Mouse (Mus musculus): Measurements from ENCODE around the gene Bcas3.

Bcas3 gene

GRCm38 (mm10) chr11:85841211-85841681, 488.3 kb downstream of the Bcas3 start:
- no peak for DNase-seq (ENCODE audit: low spot score in 2 of 2)

GRCm38 (mm10) chr11:85841980-85842379, 489.0 kb downstream of the Bcas3 start:
- no peak for DNase-seq (ENCODE audit: low spot score in 2 of 2)

GRCm38 (mm10) chr11:85842596-85843346, 489.8 kb downstream of the Bcas3 start:
- DNase-seq (ENCODE audit: low spot score in 2 of 2), result no peak

- no peak for DNase-seq (ENCODE audit: low spot score in 2 of 2)
Observed at GRCm38 (mm10) chr11:85843347-85843692, 490.4 kb downstream of the Bcas3 start.

- peak; percentile 64 for DNase-seq (ENCODE audit: low spot score in 2 of 2)
Observed at GRCm38 (mm10) chr11:85844144-85844965, 491.4 kb downstream of the Bcas3 start.

GRCm38 (mm10) chr11:85844971-85845370, 492.0 kb downstream of the Bcas3 start:
- DNase-seq (ENCODE audit: low spot score in 2 of 2), result no peak

GRCm38 (mm10) chr11:85845921-85846320, 493.0 kb downstream of the Bcas3 start:
- no peak for DNase-seq (ENCODE audit: low spot score in 2 of 2)

GRCm38 (mm10) chr11:85846509-85846908, 493.5 kb downstream of the Bcas3 start:
- DNase-seq (ENCODE audit: low spot score in 2 of 2), result no peak

- no peak for DNase-seq (ENCODE audit: low spot score in 2 of 2)
Observed at GRCm38 (mm10) chr11:85849037-85849436, 496.1 kb downstream of the Bcas3 start.

GRCm38 (mm10) chr11:85850233-85850632, 497.3 kb downstream of the Bcas3 start, which contains the start of gene Gm11444:
Gm11444 (minus strand) TSS chr11:85850333.
- no peak for DNase-seq (ENCODE audit: low spot score in 2 of 2)

- no peak for DNase-seq (ENCODE audit: low spot score in 2 of 2)
Observed at GRCm38 (mm10) chr11:85850758-85851157, 497.8 kb downstream of the Bcas3 start.

- no peak for DNase-seq (ENCODE audit: low spot score in 2 of 2)
Observed at GRCm38 (mm10) chr11:85857997-85858698, 505.2 kb downstream of the Bcas3 start.

GRCm38 (mm10) chr11:85864363-85864762, 511.4 kb downstream of the Bcas3 start:
- DNase-seq (ENCODE audit: low spot score in 2 of 2), result no peak
